Mouse (Mus musculus): ENCODE measurements at regions not wholly inside any gene's neighbourhood (a gene's known extent, or its start where the extent isn't known, plus 50 kb on each side); places are given as distances from the start of the nearest gene placed in this dataset.

GRCm38 (mm10) chr5:119331461-119331860 is 339.0 kb upstream of the Tbx3 start:
- H3K79me3 ChIP-seq (ENCODE audit: low read depth), result no peaks in the 10 kb centered on the region
- H3K4me3 ChIP-seq (ENCODE audit: insufficient read depth, poor library complexity, severe bottlenecking), result no peak overlapping the region
- TF ChIP-seq USF1 (IDR thresholded peaks at IDR 0.05; ENCODE audit: low read depth) (no peak), FOSL1 (IDR thresholded peaks at IDR 0.05; ENCODE audit: insufficient read depth, low read length, poor library complexity, severe bottlenecking) (no peak), MYOD1 (IDR thresholded peaks at IDR 0.05; ENCODE audit: control insufficient read depth, insufficient read length, low read depth) (no peak), MAX (IDR thresholded peaks at IDR 0.05) (no peak), CEBPB (IDR thresholded peaks at IDR 0.05; ENCODE audit: low read depth) (no peak), CTCF (IDR thresholded peaks at IDR 0.05; ENCODE audit: control insufficient read depth, insufficient read depth, insufficient read length) (no peak), MYOG (IDR thresholded peaks at IDR 0.05; ENCODE audit: control insufficient read depth, extremely low read depth, insufficient read length) (no peak)
- no peak overlapping the region for H3ac ChIP-seq (ENCODE audit: control insufficient read depth, insufficient read length, low read depth)
- H3K79me2 ChIP-seq (ENCODE audit: control insufficient read depth, insufficient read depth), result no peaks in the 10 kb centered on the region
- H3K27me3 ChIP-seq (ENCODE audit: control insufficient read depth, insufficient read depth, insufficient read length), result no peaks in the 10 kb centered on the region
- no peaks in the 10 kb centered on the region for H3K36me3 ChIP-seq (ENCODE audit: control insufficient read depth, insufficient read depth)

- H3K79me2 ChIP-seq (ENCODE audit: control insufficient read depth, insufficient read depth), result no peaks in the 10 kb centered on the region
- no peak for TF ChIP-seq MYOG (IDR thresholded peaks at IDR 0.05; ENCODE audit: control insufficient read depth, extremely low read depth, insufficient read length)
- TF ChIP-seq CTCF (IDR thresholded peaks at IDR 0.05; ENCODE audit: control insufficient read depth, insufficient read depth, insufficient read length), result no peak
- TF ChIP-seq FOSL1 (IDR thresholded peaks at IDR 0.05; ENCODE audit: insufficient read depth, low read length, poor library complexity, severe bottlenecking), result no peak
- no peak for TF ChIP-seq MAX (IDR thresholded peaks at IDR 0.05)
- TF ChIP-seq USF1 (IDR thresholded peaks at IDR 0.05; ENCODE audit: low read depth), result no peak
- TF ChIP-seq CEBPB (IDR thresholded peaks at IDR 0.05; ENCODE audit: low read depth), result no peak
- TF ChIP-seq MYOD1 (IDR thresholded peaks at IDR 0.05; ENCODE audit: control insufficient read depth, insufficient read length, low read depth), result no peak
These were observed 337.8 kb upstream of the Tbx3 start for GRCm38 (mm10) chr5:119332621-119333020.

GRCm38 (mm10) chr5:119335211-119335610 is 335.3 kb upstream of the Tbx3 start:
- no peak overlapping the region for H3ac ChIP-seq (ENCODE audit: control insufficient read depth, insufficient read length, low read depth)
- H3K27me3 ChIP-seq (ENCODE audit: control insufficient read depth, insufficient read depth, insufficient read length), result no peaks in the 10 kb centered on the region
- TF ChIP-seq MAX (IDR thresholded peaks at IDR 0.05) (no peak), MYOD1 (IDR thresholded peaks at IDR 0.05; ENCODE audit: control insufficient read depth, insufficient read length, low read depth) (no peak)

More at GRCm38 (mm10) chr5:119332621-119333020, 337.8 kb upstream of the Tbx3 start:
- Histone ChIP-seq H3K79me3 (ENCODE audit: low read depth) (no peaks in the 10 kb centered on the region), H3K36me3 (ENCODE audit: control insufficient read depth, insufficient read depth) (no peaks in the 10 kb centered on the region), H3K27me3 (ENCODE audit: control insufficient read depth, insufficient read depth, insufficient read length) (no peaks in the 10 kb centered on the region), H3K4me3 (ENCODE audit: insufficient read depth, poor library complexity, severe bottlenecking) (no peak overlapping the region), H3ac (ENCODE audit: control insufficient read depth, insufficient read length, low read depth) (no peak overlapping the region)

GRCm38 (mm10) chr5:119335979-119336378 is 334.5 kb upstream of the Tbx3 start:
- Histone ChIP-seq H3K79me3 (ENCODE audit: low read depth) (no peaks in the 10 kb centered on the region), H3K27me3 (ENCODE audit: control insufficient read depth, insufficient read depth, insufficient read length) (no peaks in the 10 kb centered on the region), H3ac (ENCODE audit: control insufficient read depth, insufficient read length, low read depth) (no peak overlapping the region), H3K79me2 (ENCODE audit: control insufficient read depth, insufficient read depth) (no peaks in the 10 kb centered on the region), H3K4me3 (ENCODE audit: insufficient read depth, poor library complexity, severe bottlenecking) (no peak overlapping the region), H3K36me3 (ENCODE audit: control insufficient read depth, insufficient read depth) (no peaks in the 10 kb centered on the region)
- TF ChIP-seq CTCF (IDR thresholded peaks at IDR 0.05; ENCODE audit: control insufficient read depth, insufficient read depth, insufficient read length), result no peak
- no peak for TF ChIP-seq FOSL1 (IDR thresholded peaks at IDR 0.05; ENCODE audit: insufficient read depth, low read length, poor library complexity, severe bottlenecking)
- TF ChIP-seq MYOD1 (IDR thresholded peaks at IDR 0.05; ENCODE audit: control insufficient read depth, insufficient read length, low read depth), result no peak
- TF ChIP-seq MAX (IDR thresholded peaks at IDR 0.05), result no peak
- no peak for TF ChIP-seq USF1 (IDR thresholded peaks at IDR 0.05; ENCODE audit: low read depth)
- no peak for TF ChIP-seq CEBPB (IDR thresholded peaks at IDR 0.05; ENCODE audit: low read depth)
- no peak for TF ChIP-seq MYOG (IDR thresholded peaks at IDR 0.05; ENCODE audit: control insufficient read depth, extremely low read depth, insufficient read length)

More at GRCm38 (mm10) chr5:119335211-119335610, 335.3 kb upstream of the Tbx3 start:
- Histone ChIP-seq H3K79me2 (ENCODE audit: control insufficient read depth, insufficient read depth) (no peaks in the 10 kb centered on the region), H3K79me3 (ENCODE audit: low read depth) (no peaks in the 10 kb centered on the region), H3K4me3 (ENCODE audit: insufficient read depth, poor library complexity, severe bottlenecking) (no peak overlapping the region), H3K36me3 (ENCODE audit: control insufficient read depth, insufficient read depth) (no peaks in the 10 kb centered on the region)

- TF ChIP-seq MYOD1 (IDR thresholded peaks at IDR 0.05; ENCODE audit: control insufficient read depth, insufficient read length, low read depth), result no peak
- TF ChIP-seq CTCF (IDR thresholded peaks at IDR 0.05; ENCODE audit: control insufficient read depth, insufficient read depth, insufficient read length), result no peak
- TF ChIP-seq USF1 (IDR thresholded peaks at IDR 0.05; ENCODE audit: low read depth), result no peak
- no peak for TF ChIP-seq CEBPB (IDR thresholded peaks at IDR 0.05; ENCODE audit: low read depth)
- no peak for TF ChIP-seq MAX (IDR thresholded peaks at IDR 0.05)
- TF ChIP-seq MYOG (IDR thresholded peaks at IDR 0.05; ENCODE audit: control insufficient read depth, extremely low read depth, insufficient read length), result no peak
- TF ChIP-seq FOSL1 (IDR thresholded peaks at IDR 0.05; ENCODE audit: insufficient read depth, low read length, poor library complexity, severe bottlenecking), result no peak
- no peaks in the 10 kb centered on the region for H3K79me2 ChIP-seq (ENCODE audit: control insufficient read depth, insufficient read depth)
- H3K27me3 ChIP-seq (ENCODE audit: control insufficient read depth, insufficient read depth, insufficient read length), result no peaks in the 10 kb centered on the region
- H3K4me3 ChIP-seq (ENCODE audit: insufficient read depth, poor library complexity, severe bottlenecking), result no peak overlapping the region
- no peaks in the 10 kb centered on the region for H3K36me3 ChIP-seq (ENCODE audit: control insufficient read depth, insufficient read depth)
- no peak overlapping the region for H3ac ChIP-seq (ENCODE audit: control insufficient read depth, insufficient read length, low read depth)
- no peaks in the 10 kb centered on the region for H3K79me3 ChIP-seq (ENCODE audit: low read depth)
These were observed 332.7 kb upstream of the Tbx3 start for GRCm38 (mm10) chr5:119337739-119338138.

GRCm38 (mm10) chr5:119338711-119339110 is 331.8 kb upstream of the Tbx3 start:
- Histone ChIP-seq H3ac (ENCODE audit: control insufficient read depth, insufficient read length, low read depth) (no peak overlapping the region), H3K79me2 (ENCODE audit: control insufficient read depth, insufficient read depth) (no peaks in the 10 kb centered on the region), H3K79me3 (ENCODE audit: low read depth) (no peaks in the 10 kb centered on the region), H3K27me3 (ENCODE audit: control insufficient read depth, insufficient read depth, insufficient read length) (no peaks in the 10 kb centered on the region), H3K4me3 (ENCODE audit: insufficient read depth, poor library complexity, severe bottlenecking) (no peak overlapping the region), H3K36me3 (ENCODE audit: control insufficient read depth, insufficient read depth) (no peaks in the 10 kb centered on the region)
- TF ChIP-seq MYOG (IDR thresholded peaks at IDR 0.05; ENCODE audit: control insufficient read depth, extremely low read depth, insufficient read length), result no peak
- no peak for TF ChIP-seq MAX (IDR thresholded peaks at IDR 0.05)
- TF ChIP-seq MYOD1 (IDR thresholded peaks at IDR 0.05; ENCODE audit: control insufficient read depth, insufficient read length, low read depth), result no peak
- no peak for TF ChIP-seq FOSL1 (IDR thresholded peaks at IDR 0.05; ENCODE audit: insufficient read depth, low read length, poor library complexity, severe bottlenecking)
